Mouse (Mus musculus) cerebellum, postnatal 25 days (tissue): Measurements from ENCODE around the gene Ick.
A peak's percentile ranks its signal among the peaks of the same experiment; 100 is the strongest.

Experiments used
- DNase-seq, 2 experiments: peaks; one replicate each; pipeline ENCODE4 v3.0.0; 2021; ENCODE audit warnings: mixed read lengths in 2 of 2

Gene Ick

GRCm38 (mm10) chr9:78195034-78195433, 86.0 kb downstream of the Ick start:
- DNase-seq, result peak; percentile 16 to 19

DNA sequence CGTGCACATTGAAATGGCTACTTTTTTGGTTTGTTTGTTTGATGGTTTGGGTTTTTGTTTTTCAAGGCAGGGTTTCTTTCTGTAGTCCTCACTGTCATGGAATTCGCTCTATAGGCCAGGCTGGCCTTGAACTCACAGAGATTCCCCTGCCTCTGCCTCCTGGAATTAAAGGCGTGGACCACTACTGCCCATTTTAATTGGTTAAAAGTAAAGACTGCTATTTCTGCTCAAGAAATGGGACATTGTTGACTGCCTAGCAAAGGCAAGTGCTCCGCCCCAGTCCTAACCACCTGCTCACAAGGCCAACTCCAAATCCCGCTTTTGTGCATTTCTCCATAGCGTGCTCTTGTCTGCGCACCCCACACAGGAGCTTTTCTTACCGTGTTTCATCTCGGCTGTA, 88.8 kb downstream of the Ick start:
- DNase-seq, result no peak

DNA sequence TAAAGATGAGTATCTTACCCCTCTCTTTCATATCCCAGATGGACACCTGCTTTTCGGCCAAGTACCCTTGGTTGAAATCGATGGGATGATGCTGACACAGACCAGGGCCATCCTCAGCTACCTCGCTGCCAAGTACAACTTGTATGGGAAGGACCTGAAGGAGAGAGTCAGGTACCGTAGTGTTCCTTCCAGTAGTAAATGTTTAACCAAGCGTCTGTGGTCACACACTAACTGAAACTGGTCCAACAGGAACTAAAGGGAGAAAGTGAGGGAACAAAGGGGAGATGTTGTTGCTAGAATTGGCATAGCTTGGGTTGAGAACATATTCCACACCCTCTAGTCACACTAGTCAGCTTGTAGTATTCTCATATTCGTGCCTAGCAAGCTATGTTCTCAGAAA, 95.2 kb downstream of the Ick start:
- DNase-seq, result no peak

- no peak for DNase-seq
Measured at GRCm38 (mm10) chr9:78208956-78209355, 100.0 kb downstream of the Ick start.

GRCm38 (mm10) chr9:78210079-78210478, 101.1 kb downstream of the Ick start:
- DNase-seq, result no peak

DNA sequence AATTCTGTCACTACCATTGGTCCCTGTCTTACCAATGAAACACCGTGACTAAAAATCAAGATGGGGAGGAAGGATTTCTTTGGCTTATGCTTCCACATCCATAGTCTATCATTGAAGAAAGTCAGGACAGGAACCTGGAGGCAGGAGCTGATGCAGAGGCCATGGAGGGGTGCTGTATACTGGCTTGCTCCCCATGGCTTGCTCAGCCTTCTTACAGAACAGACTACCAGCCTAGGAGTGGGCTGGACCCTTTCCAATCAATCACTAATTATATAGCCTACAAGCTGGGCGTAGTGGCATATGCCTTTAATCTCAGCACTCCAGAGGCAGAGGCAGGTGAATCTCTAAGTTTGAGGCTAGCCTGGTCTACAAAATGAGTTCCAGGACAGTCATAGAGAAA, 101.8 kb downstream of the Ick start:
- DNase-seq, result no peak

GRCm38 (mm10) chr9:78211521-78211920, 102.5 kb downstream of the Ick start:
- DNase-seq, result no peak

- no peak for DNase-seq
Measured at GRCm38 (mm10) chr9:78212341-78213049, 103.5 kb downstream of the Ick start.

DNA sequence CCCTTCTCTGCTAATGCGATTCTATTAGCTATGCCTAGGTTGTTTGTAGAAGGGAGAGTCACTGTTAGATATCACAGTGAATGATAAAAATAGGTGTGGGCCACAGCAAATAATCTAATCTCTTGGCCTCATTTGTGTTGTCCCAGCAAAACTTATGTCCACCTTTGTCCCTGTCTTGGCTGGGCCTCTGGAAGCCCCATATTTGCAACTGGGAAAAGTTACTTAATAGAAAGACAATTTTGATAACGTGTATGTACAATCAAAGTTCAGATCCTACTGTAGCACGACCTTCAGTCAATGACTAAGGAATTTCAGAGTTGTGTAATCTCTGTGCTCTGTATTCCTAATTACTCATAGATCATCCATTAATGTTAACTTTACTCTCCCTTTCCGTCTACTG, 108.1 kb downstream of the Ick start:
- no peak for DNase-seq
